Mouse (Mus musculus): ENCODE data around the gene Dusp23. TPM values are rescaled to one million over a fixed set of nuclear protein-coding genes. Genes with fewer than 3 reads are reported as not detected.

Gene Dusp23
- polyA plus RNA-seq (2012; rRNA removed) = 14.7 and 15.8 TPM in 2 replicates

- peak; percentile 90 to 93 for DNase-seq (ENCODE audit: extremely low spot score in 1 of 2, low spot score in 1 of 2)
These were observed at the start of gene Dusp23 for GRCm38 (mm10) chr1:172632451-172633326. Dusp23 (minus strand) TSS chr1:172632962.

- DNase-seq (ENCODE audit: extremely low spot score in 1 of 2, low spot score in 1 of 2) = no peak
These were observed 48.0 kb upstream of the Dusp23 start for GRCm38 (mm10) chr1:172680742-172681141.

GRCm38 (mm10) chr1:172670716-172671115 lies 38.0 kb upstream of the Dusp23 start:
- DNase-seq (ENCODE audit: extremely low spot score in 1 of 2, low spot score in 1 of 2) = no peak

- peak in 1 of 2 experiments; percentile 12 for DNase-seq (ENCODE audit: extremely low spot score in 1 of 2, low spot score in 1 of 2)
These were observed 34.8 kb upstream of the Dusp23 start for GRCm38 (mm10) chr1:172667597-172667996.

- DNase-seq (ENCODE audit: extremely low spot score in 1 of 2, low spot score in 1 of 2) = no peak
These were observed 32.7 kb upstream of the Dusp23 start for GRCm38 (mm10) chr1:172665457-172665856.

DNA sequence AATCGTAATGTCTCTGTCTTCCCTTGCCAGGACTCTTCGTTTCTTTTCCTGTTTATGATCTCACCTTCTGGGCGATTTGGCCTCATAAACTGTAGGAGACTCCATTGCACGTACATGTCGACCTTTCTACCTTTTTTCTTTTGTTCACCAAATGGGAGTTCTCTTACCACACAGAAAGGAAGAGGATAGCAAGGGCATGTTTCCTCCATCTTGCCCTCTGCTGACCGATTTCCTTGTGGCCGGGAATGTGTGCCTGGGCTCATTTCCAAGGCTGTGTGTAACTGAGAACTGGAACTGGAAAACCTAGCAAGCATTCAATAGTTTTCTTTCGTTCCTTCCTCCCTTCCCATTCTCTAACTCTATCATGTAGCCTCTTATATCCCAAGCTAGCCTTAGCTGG lies 26.9 kb upstream of the Dusp23 start:
- DNase-seq (ENCODE audit: extremely low spot score in 1 of 2, low spot score in 1 of 2) = no peak

DNA sequence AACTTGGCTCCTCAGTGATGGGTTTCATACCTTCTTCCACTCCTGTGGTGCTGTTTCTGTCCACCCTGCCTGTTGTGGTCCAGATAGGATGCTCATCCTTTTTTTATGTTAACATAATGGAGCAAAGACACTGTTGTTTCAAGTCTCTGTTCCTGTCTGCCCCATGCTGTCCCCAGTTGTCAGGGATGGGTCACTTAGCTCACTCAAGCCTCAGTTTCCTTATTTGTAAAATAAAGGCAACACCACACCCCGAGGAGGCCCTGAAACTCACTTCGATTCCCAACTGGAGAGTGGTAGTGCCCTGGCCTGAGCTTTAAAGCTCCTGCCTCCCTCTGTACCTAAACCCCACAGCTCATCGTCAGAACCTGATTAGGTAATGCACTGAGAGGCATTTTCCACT lies 24.5 kb upstream of the Dusp23 start:
- DNase-seq (ENCODE audit: extremely low spot score in 1 of 2, low spot score in 1 of 2) = no peak

DNA sequence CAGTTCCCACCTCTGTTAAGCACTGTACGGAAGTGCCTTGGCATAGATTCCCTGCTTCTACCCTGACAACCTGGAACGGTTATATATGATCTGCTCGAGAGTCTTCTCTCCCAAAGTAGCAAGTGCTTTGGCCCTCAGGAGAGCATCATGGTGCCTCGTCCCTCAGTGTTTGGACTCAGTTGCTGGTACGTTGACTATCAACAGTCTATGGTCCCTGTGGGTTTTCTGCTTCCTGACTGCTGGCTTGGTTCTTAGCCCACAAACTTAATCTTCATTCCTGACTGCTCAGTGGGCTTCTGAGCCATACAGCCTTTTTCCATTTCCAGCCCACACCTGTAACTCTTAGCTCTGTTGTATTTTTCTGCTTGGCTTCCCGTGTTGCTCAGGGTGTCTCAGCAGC lies 21.1 kb upstream of the Dusp23 start:
- DNase-seq (ENCODE audit: extremely low spot score in 1 of 2, low spot score in 1 of 2) = no peak

DNA sequence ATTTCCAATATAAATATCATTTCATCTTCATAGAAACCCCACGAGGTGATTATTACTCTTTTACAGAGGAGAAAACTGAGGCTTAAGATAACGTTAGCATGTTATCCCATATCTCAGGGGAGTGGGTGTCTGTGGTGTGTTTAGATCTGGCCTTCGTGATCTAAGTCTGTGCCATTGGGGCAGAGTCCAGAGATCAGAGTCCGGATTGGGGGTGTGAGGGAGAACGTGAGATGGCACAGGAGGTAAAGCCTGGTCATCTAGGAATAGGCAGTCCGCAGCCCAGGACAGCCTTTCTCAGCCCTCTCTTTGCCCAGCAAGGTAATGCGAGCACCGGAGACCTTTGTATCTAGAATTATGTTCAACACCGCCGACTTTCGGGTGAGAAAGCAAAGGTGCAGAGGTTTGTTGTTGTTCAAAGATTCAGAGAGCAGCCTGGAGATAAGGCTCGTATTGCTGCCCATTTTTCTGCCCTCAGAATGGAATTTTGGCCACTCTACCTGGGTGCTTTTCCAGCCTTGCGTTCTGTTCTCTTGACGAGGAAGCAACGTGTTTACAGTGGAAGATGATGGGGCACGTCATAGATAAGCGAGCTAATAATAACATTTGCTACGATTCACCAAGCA lies 19.4 kb upstream of the Dusp23 start:
- no peak for DNase-seq (ENCODE audit: extremely low spot score in 1 of 2, low spot score in 1 of 2)

- no peak for DNase-seq (ENCODE audit: extremely low spot score in 1 of 2, low spot score in 1 of 2)
These were observed 18.7 kb upstream of the Dusp23 start for GRCm38 (mm10) chr1:172651288-172651987.

DNA sequence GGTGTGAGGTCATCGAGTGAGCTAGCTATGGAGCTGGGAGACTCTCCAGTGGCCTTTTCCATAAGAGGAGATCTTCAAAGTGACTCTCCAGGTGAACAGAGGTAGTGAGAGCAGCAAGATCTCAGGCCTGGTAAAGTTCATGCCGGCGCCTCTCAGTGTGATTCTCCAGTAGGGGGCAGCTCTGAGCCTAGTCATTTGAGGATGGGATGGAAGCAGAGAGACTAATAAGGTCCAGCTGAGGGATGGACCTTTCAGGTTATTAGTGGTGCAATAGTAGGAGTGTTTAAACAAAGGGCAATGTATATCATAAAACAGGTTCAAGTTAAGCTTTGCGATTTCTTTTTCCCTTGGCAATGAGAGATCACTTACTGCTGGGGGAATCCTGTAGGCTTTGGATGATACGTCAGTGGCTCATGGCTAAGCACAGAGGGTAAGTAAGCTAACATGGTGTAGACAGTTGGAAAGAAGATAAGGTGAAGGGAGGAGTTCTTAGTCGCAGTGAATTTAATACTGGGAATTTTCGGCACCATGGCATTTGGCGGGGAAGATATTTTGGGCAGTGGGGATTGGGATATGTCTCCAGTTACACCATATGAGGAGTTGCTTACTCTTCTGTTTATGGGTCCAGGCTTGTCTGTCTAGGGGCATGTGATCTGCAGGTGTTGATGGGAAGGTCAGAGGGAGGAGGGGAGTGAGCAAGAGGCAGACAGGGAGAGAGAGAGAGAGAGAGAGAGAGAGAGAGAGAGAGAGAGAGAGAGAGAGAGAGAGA lies 17.9 kb upstream of the Dusp23 start:
- peak in 1 of 2 experiments; percentile 37 for DNase-seq (ENCODE audit: extremely low spot score in 1 of 2, low spot score in 1 of 2)

DNA sequence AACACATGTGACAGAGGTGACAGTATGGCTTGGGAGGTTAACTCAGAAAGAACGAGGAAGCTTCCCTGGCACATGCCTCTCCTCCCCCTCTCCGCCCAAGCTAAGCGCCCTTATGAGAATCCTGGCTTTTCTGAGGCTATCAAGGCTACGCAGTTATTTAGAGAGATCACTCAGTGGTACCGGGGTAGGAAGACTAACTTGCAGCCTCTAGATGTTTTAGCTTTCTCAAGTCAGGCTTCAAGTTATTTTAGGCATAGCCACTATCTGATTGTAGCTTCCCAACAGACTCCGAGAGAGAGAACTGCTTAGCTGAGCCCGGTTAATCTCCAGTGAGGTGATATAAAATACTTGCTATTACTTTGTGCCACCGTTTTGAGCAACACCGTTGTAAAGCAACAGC lies 16.6 kb upstream of the Dusp23 start:
- DNase-seq (ENCODE audit: extremely low spot score in 1 of 2, low spot score in 1 of 2) = no peak

DNA sequence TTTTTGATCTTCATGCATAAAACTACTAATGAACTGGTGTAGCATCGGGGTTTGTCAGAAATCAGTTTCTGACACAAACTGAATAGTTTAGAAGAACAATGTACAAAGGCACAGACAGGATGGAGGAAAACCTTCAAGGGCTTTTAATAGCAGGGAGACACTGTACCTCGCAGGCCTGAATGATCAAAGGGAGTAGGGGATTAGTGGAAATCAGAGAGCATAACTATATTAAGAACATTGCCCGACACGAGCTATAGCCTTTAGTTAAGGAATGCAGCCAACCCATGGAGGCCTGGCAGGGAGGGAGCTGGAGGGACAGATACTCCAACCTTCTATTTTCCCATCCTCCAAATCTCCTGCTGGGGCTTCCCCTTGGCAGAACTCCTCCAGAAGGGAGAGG lies 14.5 kb upstream of the Dusp23 start:
- DNase-seq (ENCODE audit: extremely low spot score in 1 of 2, low spot score in 1 of 2) = no peak

- DNase-seq (ENCODE audit: extremely low spot score in 1 of 2, low spot score in 1 of 2) = peak in 1 of 2 experiments; percentile 13
These were observed 6.0 kb upstream of the Dusp23 start for GRCm38 (mm10) chr1:172638781-172639180.

- DNase-seq (ENCODE audit: extremely low spot score in 1 of 2, low spot score in 1 of 2) = no peak
These were observed 5.0 kb upstream of the Dusp23 start for GRCm38 (mm10) chr1:172637801-172638200.

GRCm38 (mm10) chr1:172636266-172636665 lies 3.5 kb upstream of the Dusp23 start:
- DNase-seq (ENCODE audit: extremely low spot score in 1 of 2, low spot score in 1 of 2) = no peak

DNA sequence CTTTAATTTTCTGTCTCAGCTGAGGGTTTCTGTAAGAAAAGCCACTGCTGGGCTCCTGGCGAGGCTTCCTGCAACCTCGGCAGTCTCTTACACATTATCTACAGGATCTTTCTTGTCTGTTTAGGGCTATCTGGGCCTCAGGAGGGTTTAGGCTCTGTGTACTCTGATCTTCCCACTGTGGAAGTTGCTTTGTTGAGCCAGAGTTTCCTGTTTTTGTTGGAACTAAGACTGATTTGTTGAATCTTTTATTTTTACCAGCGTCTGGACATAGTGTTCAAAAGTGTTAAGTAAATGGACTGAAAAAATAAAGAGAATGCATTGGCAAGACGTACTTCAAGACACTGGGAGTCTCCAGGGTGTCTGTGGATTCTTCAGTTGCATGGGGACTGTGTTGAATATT lies 2.5 kb upstream of the Dusp23 start:
- no peak for DNase-seq (ENCODE audit: extremely low spot score in 1 of 2, low spot score in 1 of 2)

GRCm38 (mm10) chr1:172634136-172634535 lies 1.4 kb upstream of the Dusp23 start:
- DNase-seq (ENCODE audit: extremely low spot score in 1 of 2, low spot score in 1 of 2) = no peak

- DNase-seq (ENCODE audit: extremely low spot score in 1 of 2, low spot score in 1 of 2) = no peak
These were observed 1.0 kb downstream of the Dusp23 start for GRCm38 (mm10) chr1:172631721-172632120.

DNA sequence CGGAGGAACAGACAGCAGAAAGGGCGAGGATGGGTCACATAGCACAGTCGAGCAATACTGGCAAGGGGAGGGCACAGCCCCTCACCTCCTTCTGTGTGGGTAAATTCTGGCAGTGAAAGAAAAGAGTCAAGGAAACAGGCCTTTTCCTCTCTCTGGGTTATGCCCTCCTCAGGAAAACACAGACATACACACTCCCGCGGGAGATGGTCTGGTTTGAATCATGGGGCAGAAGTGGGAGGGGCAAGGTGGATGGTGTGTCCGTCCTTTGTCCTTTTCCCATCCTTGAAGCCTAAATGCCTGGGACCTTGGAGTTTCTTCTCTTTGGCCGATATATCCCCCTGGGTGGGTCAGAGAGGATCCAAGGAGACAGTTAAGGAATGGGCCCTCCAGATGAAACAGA lies 2.9 kb downstream of the Dusp23 start:
- no peak for DNase-seq (ENCODE audit: extremely low spot score in 1 of 2, low spot score in 1 of 2)

DNA sequence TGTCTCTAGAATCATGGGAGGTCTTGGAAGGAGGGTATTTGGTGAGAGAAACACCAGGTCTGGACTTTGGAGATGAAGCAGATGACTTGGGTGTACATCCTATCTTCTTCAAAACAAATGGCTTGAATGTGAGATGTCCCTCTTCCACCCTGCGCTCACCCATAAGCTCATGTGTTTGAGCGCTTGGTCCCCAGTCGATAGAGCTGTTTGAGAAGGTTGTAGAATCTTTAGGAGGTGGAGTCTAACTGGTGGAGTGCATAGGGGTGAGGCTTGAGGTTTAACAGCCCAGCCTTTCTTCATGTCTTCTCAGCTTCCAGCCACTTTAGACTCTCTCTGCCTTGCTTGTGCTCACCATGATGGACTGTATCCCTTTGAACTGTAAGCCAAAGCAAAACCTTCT lies 6.5 kb downstream of the Dusp23 start:
- DNase-seq (ENCODE audit: extremely low spot score in 1 of 2, low spot score in 1 of 2) = no peak

Measured in frontal cortex, adult 2 months (tissue).